Mouse (Mus musculus): ENCODE results near the gene Wwtr1. TPM values are rescaled to one million over a fixed set of nuclear protein-coding genes. Genes with fewer than 3 reads are reported as not detected.

Gene Wwtr1
- polyA plus RNA-seq (2017; shearing (Covaris generic)) = 0.10 TPM

DNA sequence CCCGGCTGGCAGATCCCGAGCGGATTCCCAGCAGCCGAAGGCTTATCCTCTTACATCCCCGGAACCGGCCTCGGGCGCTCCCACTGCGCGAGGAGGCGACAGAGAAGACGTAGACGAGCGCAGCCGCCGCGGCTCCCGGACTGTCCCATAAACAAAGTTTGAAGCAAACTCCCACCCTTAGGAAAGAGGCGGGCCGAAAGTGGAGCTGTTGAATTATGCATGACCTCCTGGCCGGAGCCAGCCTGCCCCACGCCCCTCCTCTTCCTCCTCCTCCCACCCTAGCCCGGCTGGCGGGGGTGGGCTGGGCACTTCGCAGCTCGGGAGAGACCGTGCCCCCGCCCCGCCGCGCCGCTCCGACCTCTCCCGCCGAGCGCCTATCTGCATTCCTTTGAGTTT is at the start of gene Wwtr1:
Gene Wwtr1, minus strand, starts transcription at position 251 of the 396 bp plus-strand sequence.

GRCm38 (mm10) chr3:57425089-57425730 is 150.5 kb downstream of the Wwtr1 start, which contains the start of gene Tm4sf4:
TSS of gene Tm4sf4 (plus strand) at chr3:57425314.

Other genes with a start within 250 kb of the Wwtr1 start
- not detected for gene Tm4sf4, start 150.6 kb downstream of the Wwtr1 start, polyA plus RNA-seq (2017; shearing (Covaris generic))
- gene Commd2, start 75.8 kb upstream of the Wwtr1 start, polyA plus RNA-seq (2017; shearing (Covaris generic)) = 94.4 TPM
- not detected for gene Ankub1, start 116.9 kb upstream of the Wwtr1 start, polyA plus RNA-seq (2017; shearing (Covaris generic))
- 73.0 TPM for gene Rnf13, start 160.2 kb upstream of the Wwtr1 start, polyA plus RNA-seq (2017; shearing (Covaris generic))

Measured in CD4-positive, CD25-positive, alpha-beta regulatory T cell, adult 9 weeks (primary cell).